Mouse (Mus musculus) ES-CJ7 (cell line): ENCODE data around the gene Rangap1.
A peak's percentile ranks its signal among the peaks of the same experiment; 100 is the strongest.

Experiments used
- DNase-seq: peaks from one replicate; pipeline ENCODE4 v3.0.0; 2011; ENCODE audit warnings: low read depth, low spot score

The Rangap1 gene

DNA sequence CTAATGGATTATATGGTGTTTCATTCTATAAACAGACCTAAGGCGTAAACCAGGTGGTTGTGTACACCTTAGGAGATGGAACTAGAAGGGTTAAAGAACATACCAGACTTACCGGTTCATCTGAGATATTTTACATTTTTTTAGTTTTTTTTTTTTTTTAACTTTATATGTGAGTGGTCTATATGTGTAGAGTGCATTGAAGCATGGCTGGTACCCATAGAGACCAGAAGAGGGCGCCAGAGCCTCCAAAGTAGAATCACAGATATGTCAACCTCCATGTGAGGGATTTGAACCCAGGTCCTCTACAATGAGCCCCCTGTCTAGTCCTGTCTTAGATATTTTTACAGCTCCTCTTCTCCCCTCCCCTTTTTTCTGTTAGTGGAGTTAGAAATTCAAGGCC is 47.5 kb downstream of the Rangap1 start:
- DNase-seq: peak; percentile 66

- no peak for DNase-seq
Observed at GRCm38 (mm10) chr15:81697175-81697574, 48.2 kb downstream of the Rangap1 start, which contains the start of gene Chadl. Gene Chadl (minus strand): TSS chr15:81697287.

DNA sequence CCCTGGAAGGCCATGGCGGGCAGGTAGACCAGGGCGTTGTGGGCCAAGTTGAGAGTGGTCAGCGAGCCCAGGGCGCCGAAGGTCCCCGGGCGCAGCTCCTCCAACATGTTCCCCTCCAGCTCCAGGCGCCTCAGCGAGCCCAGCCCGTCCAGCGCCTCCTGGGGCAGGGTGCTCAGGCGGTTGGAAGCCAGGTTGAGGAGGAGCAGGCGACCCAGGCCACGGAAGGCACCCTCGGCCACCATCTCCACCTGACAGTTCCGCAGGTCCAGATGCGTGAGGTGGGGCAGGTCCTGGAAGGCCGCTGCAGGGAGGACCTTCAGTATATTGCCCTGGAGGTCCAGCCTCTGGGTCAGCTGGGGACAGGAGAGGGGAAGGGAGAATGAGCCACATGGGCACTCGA is 50.4 kb downstream of the Rangap1 start:
- DNase-seq: no peak

GRCm38 (mm10) chr15:81693967-81694881 is 51.1 kb downstream of the Rangap1 start:
- peak; percentile 80 for DNase-seq

- DNase-seq: no peak
Observed at GRCm38 (mm10) chr15:81693366-81693966, 51.9 kb downstream of the Rangap1 start.

DNA sequence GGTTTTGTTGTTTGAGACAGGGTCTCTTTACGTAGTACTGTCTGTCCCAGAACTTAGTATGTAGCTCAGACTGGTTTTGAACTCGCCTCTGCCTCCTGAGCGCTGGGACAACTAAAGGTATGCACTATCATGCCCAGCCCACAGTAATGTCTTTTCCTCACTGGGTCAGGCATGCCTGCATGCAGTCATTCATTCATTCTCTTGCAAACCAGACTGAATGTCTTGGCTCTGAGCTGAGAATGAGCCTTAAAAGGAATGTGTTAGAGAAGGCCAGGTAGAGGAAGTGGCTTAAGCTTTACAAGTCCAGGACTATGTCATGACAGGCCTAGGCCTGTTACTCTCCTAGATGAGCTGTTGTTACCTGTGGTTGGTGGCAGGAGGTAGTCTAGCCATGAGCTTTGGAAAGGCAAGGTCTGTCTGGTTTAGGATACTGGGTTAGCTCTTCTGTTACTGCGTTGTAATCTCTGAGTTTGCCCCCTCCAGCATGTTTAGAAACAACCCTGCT is 65.0 kb downstream of the Rangap1 start:
- no peak for DNase-seq

DNA sequence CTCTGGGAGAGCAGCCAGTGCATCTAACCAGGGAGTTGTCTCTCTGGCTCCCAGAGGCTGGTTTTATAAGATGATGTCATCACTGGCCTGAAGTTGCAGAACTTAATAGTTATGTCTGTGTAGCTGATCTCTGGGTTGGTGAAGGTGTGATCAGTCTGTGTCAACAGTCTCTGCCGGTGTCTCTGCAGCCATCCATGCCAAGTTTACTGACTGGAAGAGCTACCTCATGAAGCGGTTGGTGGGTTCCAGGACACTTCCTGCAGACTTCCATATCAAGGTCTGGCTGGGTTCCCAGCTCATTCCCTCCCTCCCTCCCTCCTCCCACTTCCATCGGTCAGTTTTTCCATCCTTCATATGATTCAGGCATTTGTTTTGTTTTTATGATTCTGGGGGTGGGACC is 68.7 kb downstream of the Rangap1 start:
- no peak for DNase-seq

DNA sequence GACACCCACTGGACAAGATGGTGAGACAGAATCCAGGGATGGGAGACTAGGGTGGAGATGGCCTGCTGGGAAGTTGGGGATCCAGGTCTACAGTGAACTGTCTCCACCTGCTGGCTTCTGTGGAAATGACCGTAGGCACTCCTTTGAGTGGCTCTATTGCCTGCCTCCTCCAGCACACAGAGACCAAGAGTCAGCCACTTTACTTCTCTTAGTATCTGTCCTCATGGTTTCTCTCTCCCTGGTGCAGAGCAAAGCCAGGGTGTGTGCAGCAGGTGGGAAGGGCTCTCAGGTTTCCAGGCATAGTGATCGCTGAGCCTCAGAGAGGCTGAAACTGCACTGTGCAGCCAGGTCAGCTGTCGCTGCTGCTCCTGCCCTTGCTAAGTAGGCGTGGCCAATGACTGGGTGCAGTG is 75.1 kb downstream of the Rangap1 start:
- peak; percentile 77 for DNase-seq

GRCm38 (mm10) chr15:81666957-81667356 is 78.4 kb downstream of the Rangap1 start:
- peak; percentile 80 for DNase-seq

GRCm38 (mm10) chr15:81663697-81664561 is 81.4 kb downstream of the Rangap1 start, which contains the start of gene L3mbtl2:
Gene L3mbtl2 (plus strand): TSS chr15:81663889.
- DNase-seq: peak; percentile 94

DNA sequence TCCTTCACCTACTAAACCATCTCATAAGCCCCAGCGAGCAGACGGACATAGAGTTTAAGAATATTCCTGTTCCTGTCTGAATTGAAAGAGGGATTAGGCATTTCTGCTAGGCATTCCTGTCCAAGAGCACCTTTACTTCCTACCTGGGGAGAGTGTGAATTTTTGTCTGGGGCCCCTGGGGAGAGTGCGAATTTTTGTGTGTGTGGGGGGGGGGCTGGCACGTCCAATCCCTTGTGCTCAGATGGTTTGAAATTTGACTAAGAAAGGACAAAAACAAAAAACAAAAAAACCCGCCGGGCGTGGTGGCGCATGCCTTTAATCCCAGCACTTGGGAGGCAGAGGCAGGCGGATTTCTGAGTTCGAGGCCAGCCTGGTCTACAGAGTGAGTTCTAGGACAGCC is 82.0 kb downstream of the Rangap1 start:
- DNase-seq: peak; percentile 83

GRCm38 (mm10) chr15:81661701-81662100 is 83.6 kb downstream of the Rangap1 start:
- peak; percentile 56 for DNase-seq
